Mouse (Mus musculus): ENCODE data around the gene Chst8. TPM values are rescaled to one million over a fixed set of nuclear protein-coding genes. Genes with fewer than 3 reads are reported as not detected.
A peak's percentile ranks its signal among the peaks of the same experiment; 100 is the strongest.

Chst8 gene
- total RNA-seq, 2 experiments from 2014 or later, result not detected

- no peak for ATAC-seq (replicated peaks; ENCODE audit: poor library complexity, severe bottlenecking)
Observed at GRCm38 (mm10) chr7:34643329-34643728, 169.2 kb downstream of the Chst8 start.

DNA sequence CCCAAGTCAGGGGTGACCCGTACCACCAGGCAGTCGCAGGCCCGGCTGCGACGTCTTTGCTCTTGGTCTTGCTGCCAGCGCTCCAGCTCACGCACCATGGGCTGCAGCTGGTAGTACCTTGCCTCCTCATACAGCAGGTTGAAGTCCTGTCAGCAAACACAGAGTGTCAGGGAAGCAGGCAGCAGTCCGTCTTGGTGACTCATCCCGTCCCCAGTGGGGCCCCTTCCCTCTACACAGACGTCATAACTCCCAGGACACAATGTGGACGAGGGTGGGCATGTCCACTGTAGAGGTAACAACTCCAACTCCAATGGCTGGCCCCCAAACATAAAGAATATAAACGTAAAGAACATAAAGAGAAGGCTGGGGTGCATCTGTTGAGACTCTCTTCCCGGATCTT is 170.5 kb downstream of the Chst8 start:
- no peak for ATAC-seq (replicated peaks; ENCODE audit: poor library complexity, severe bottlenecking)

- no peak for ATAC-seq (replicated peaks; ENCODE audit: poor library complexity, severe bottlenecking)
Observed at GRCm38 (mm10) chr7:34639798-34640197, 172.7 kb downstream of the Chst8 start.

- ATAC-seq (replicated peaks; ENCODE audit: poor library complexity, severe bottlenecking), result no peak
Observed at GRCm38 (mm10) chr7:34636661-34637060, 175.8 kb downstream of the Chst8 start.

- ATAC-seq (replicated peaks; ENCODE audit: poor library complexity, severe bottlenecking), result no peak
Observed at GRCm38 (mm10) chr7:34632966-34633742, 179.4 kb downstream of the Chst8 start.

DNA sequence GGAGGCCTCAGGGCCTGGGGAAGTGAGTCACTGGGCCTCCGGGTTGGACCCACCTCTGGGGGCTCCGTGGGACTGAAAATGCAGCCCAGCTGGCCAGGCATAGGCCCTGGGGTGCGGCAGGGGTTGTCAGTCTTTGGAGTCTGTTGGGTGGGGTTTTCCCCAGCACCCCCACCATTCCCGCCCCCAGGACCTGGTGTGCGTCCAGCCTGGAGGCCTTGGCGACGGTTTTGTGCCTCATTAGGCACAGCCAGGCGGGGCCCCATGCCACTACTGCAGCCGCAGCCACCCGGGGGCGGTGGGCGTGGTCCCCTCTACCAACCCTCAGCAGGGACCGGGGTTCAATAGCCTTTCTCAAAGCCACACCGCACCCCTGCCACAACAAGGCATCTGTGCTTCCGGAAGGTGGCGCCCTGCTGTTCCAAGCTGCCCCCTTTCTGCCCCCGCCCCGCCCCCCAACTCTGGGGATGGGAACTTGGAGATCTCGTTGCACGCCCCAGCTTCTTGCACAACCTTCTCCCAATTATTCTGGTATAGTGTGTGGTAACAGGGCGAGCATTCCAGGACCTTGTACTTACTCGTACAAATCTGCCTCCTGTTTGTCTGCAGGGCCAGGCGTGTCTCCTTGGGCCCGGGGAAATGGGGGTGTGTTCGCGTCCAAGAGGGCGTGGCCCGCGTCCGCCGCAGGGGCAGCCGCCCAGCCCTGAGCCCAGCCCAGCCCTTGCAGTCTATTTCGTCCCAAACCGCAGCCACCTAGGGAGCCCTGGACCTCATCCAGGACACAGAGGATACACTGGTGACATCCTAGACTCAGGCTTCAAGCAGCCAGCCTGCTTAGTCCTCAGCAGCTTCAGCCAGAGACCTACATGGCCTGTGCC is 182.1 kb downstream of the Chst8 start:
- peak; percentile 81 for ATAC-seq (replicated peaks; ENCODE audit: poor library complexity, severe bottlenecking)

DNA sequence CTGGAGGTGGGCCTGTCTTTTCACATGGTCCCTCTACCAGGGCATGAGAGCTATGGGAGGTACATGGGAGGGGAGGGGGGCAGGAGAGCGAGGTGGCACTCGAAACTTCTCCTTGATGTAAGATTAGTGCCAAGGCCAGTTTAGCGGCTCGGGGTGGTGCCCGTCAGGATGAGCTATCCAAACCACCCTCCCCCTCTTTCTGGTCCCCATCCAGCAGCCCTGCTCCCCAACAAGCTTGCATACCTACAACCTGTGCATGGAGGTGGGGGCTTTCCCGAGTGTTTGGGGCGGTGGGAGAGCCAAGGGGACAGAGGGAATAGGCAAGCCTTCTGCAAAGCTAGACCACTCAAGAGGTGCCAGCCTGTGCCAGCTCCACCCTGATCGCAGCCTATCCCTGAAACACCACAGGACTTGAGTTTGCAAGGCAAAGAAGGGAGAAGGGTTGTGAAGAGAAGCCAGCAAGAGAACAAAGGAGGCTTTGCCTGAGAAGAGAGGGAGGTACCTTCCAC is 182.8 kb downstream of the Chst8 start:
- no peak for ATAC-seq (replicated peaks; ENCODE audit: poor library complexity, severe bottlenecking)

Other genes starting within 250 kb of the Chst8 start
- 0.85 TPM in 1 of 2 replicates, not detected in the other for gene Kctd15, start 156.0 kb downstream of the Chst8 start, total RNA-seq (2014; fragmentation: Nextera tagmentation)
- not detected in 2 replicates for gene Kctd15, start 156.0 kb downstream of the Chst8 start, total RNA-seq (2017)
- gene Pepd, start 99.7 kb upstream of the Chst8 start, total RNA-seq (2014; fragmentation: Nextera tagmentation), result 33.0 and 38.9 TPM in 2 replicates
- 36.1 and 40.8 TPM in 2 replicates for gene Pepd, start 99.7 kb upstream of the Chst8 start, total RNA-seq (2017)
- 21.3 TPM in 2 replicates for gene Cebpg, start 243.9 kb upstream of the Chst8 start, total RNA-seq (2014; fragmentation: Nextera tagmentation)
- 22.5 and 26.3 TPM in 2 replicates for gene Cebpg, start 243.9 kb upstream of the Chst8 start, total RNA-seq (2017)

Measured in granulocyte monocyte progenitor cell, adult 5-6 weeks (primary cell).